Mouse (Mus musculus) cerebellum, adult 9-11 months (tissue): ENCODE data around the gene Fras1.

Experiments used
- DNase-seq: peaks from one replicate; pipeline ENCODE4 v3.0.0; 2022

Fras1 gene

GRCm38 (mm10) chr5:96793953-96794635 lies 420.3 kb downstream of the Fras1 start:
- no peak for DNase-seq

- DNase-seq, result no peak
These were observed 422.0 kb downstream of the Fras1 start for GRCm38 (mm10) chr5:96795752-96796151.

- no peak for DNase-seq
These were observed 423.7 kb downstream of the Fras1 start for GRCm38 (mm10) chr5:96797465-96797864.

GRCm38 (mm10) chr5:96799165-96799564 lies 425.4 kb downstream of the Fras1 start:
- no peak for DNase-seq

- DNase-seq, result no peak
These were observed 426.2 kb downstream of the Fras1 start for GRCm38 (mm10) chr5:96799969-96800368.

- DNase-seq, result no peak
These were observed 428.4 kb downstream of the Fras1 start for GRCm38 (mm10) chr5:96802185-96802584.

- DNase-seq, result no peak
These were observed 429.3 kb downstream of the Fras1 start for GRCm38 (mm10) chr5:96803091-96803490.

- no peak for DNase-seq
These were observed 430.5 kb downstream of the Fras1 start for GRCm38 (mm10) chr5:96804304-96804703.

- no peak for DNase-seq
These were observed 431.1 kb downstream of the Fras1 start for GRCm38 (mm10) chr5:96804813-96805212.

- no peak for DNase-seq
These were observed 436.9 kb downstream of the Fras1 start for GRCm38 (mm10) chr5:96810620-96811019.

- no peak for DNase-seq
These were observed 451.1 kb downstream of the Fras1 start for GRCm38 (mm10) chr5:96824769-96825327.

GRCm38 (mm10) chr5:96827176-96827575 lies 453.4 kb downstream of the Fras1 start:
- DNase-seq, result no peak
